Mouse (Mus musculus): ENCODE data around the gene Tekt4. TPM values are rescaled to one million over a fixed set of nuclear protein-coding genes. Genes with fewer than 3 reads are reported as not detected.
A peak's percentile ranks its signal among the peaks of the same experiment; 100 is the strongest.

The Tekt4 gene
- polyA plus RNA-seq, 1 experiment from 2014 or later = 0.67 TPM

GRCm38 (mm10) chr17:25480820-25481219, 26.4 kb downstream of the Tekt4 start:
- H3K4me3 ChIP-seq (replicated peaks) = no peak overlapping the region
- H3K9me3 ChIP-seq (replicated peaks) = no peaks in the 10 kb centered on the region
- WGBS = 68% methylated on average over 4 of the region's 4 CpGs
- peaks cover 12% of the 10 kb centered on the region; the same call in 1 of the 2 replicates for H3K27me3 ChIP-seq (replicated peaks)
- no peak overlapping the region for H3K9ac ChIP-seq (replicated peaks)
- ATAC-seq (ENCODE audit: low FRiP score) = no peak
- no peak overlapping the region for H3K4me2 ChIP-seq
- no peaks in the 10 kb centered on the region for H3K36me3 ChIP-seq
- H3K27ac ChIP-seq (replicated peaks) = no peak overlapping the region
- 0 out of 2 replicates have a peak, but pooled peaks cover 4% of the 10 kb centered on the region for H3K4me1 ChIP-seq

- no peaks in the 10 kb centered on the region for H3K9me3 ChIP-seq (replicated peaks)
- 74% methylated on average over 6 of the region's 6 CpGs for WGBS
- no peak overlapping the region for H3K27ac ChIP-seq (replicated peaks)
- no peak overlapping the region for H3K4me2 ChIP-seq
- no peaks in the 10 kb centered on the region for H3K36me3 ChIP-seq
- no peak for ATAC-seq (ENCODE audit: low FRiP score)
- peaks cover 12% of the 10 kb centered on the region; the same call in 1 of the 2 replicates for H3K27me3 ChIP-seq (replicated peaks)
- no peak overlapping the region for H3K4me3 ChIP-seq (replicated peaks)
- no peak overlapping the region for H3K9ac ChIP-seq (replicated peaks)
- H3K4me1 ChIP-seq = peaks cover 7% of the 10 kb centered on the region; the same call in 1 of the 2 replicates
These were observed 27.7 kb downstream of the Tekt4 start for GRCm38 (mm10) chr17:25482092-25482491.

- peaks cover 10% of the 10 kb centered on the region for H3K4me1 ChIP-seq
- ATAC-seq (ENCODE audit: low FRiP score) = no peak
- H3K36me3 ChIP-seq = no peaks in the 10 kb centered on the region
- peaks cover 51% of the 10 kb centered on the region for H3K27me3 ChIP-seq (replicated peaks)
- peak within 1 kb of the TSS; percentile 36 for H3K4me3 ChIP-seq (replicated peaks)
- no peaks in the 10 kb centered on the region for H3K9me3 ChIP-seq (replicated peaks)
- WGBS = under 1% methylated on average over 23 of the region's 28 CpGs
- no peak within 1 kb of the TSS for H3K27ac ChIP-seq (replicated peaks)
- peak within 1 kb of the TSS; percentile 64 for H3K4me2 ChIP-seq
- H3K9ac ChIP-seq (replicated peaks) = peak within 1 kb of the TSS; percentile 27; the same call in 1 of the 2 replicates
These were observed 42.6 kb downstream of the Tekt4 start, which contains the start of gene Sstr5 for GRCm38 (mm10) chr17:25497013-25497412. Sstr5 (minus strand) TSS chr17:25497288.

- Histone ChIP-seq H3K9ac (replicated peaks) (no peak overlapping the region), H3K4me3 (replicated peaks) (no peak overlapping the region), H3K27ac (replicated peaks) (no peak overlapping the region), H3K4me1 (no peaks in the 10 kb centered on the region), H3K36me3 (no peaks in the 10 kb centered on the region), H3K4me2 (no peak overlapping the region), H3K9me3 (replicated peaks) (no peaks in the 10 kb centered on the region), H3K27me3 (replicated peaks) (peaks cover 16% of the 10 kb centered on the region)
- no peak for ATAC-seq (ENCODE audit: low FRiP score)
- WGBS = 84% methylated on average over 4 of the region's 4 CpGs
These were observed 48.2 kb downstream of the Tekt4 start for GRCm38 (mm10) chr17:25502599-25502998.

DNA sequence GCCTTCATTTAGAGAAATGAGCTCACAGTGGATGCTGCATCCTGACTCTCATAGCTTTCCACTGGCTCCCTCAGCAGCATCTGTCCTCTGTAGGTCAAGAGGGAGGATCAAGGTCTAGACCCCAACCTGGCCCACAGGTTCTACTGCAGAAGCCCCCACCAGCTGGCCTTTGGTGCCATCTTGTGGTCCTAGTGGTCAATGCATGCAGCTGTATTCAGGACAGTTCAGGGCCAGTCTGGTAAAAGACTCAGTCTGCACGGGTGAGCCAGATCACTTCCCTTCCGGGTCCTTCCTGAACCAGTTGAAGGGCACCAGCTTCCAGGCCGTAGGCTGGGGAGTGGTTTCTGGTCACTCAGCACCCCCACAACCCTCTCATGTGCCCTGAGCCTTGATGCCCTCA, 53.4 kb downstream of the Tekt4 start:
- Histone ChIP-seq H3K4me3 (replicated peaks) (no peak overlapping the region), H3K27me3 (replicated peaks) (no peaks in the 10 kb centered on the region; the same call in 1 of the 2 replicates), H3K36me3 (no peaks in the 10 kb centered on the region), H3K4me1 (no peaks in the 10 kb centered on the region), H3K4me2 (no peak overlapping the region), H3K27ac (replicated peaks) (no peak overlapping the region), H3K9me3 (replicated peaks) (no peaks in the 10 kb centered on the region), H3K9ac (replicated peaks) (no peak overlapping the region)
- 31% methylated on average over 3 of the region's 3 CpGs for WGBS
- ATAC-seq (ENCODE audit: low FRiP score) = no peak

DNA sequence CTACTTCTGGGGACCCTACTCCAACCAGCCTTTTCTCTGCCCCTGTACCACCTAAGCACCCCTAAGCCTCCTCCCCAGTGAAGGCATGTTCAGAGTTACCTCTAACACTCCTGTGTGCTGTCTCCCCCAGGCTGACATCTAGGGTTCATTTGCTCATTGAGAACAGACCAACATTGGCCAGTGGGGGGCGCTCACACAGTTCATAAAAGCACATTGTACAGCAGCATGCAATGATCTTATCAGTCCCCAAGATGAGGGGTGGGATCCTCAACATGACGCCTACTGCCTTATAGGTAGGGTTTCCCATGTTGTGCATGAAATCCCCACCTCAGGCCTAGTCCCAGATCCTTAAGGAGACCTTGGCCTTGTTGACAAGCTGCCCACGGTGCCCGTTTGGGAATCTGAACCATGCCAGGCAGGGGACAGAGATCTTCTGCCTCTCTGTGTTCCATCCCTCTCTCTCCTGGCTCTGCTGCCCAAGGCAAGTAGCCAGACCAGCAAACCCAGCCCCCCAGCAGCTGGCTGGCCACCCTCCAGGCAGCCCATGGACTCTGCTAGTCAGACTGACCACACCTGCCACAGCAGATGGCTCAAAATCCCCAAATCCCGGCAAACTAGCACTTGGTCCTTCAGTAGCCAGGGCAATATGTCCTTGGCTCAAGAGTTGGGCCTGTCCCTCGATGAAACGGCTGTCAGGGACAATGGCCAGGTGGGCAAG, 54.6 kb downstream of the Tekt4 start:
- Histone ChIP-seq H3K27me3 (replicated peaks) (no peaks in the 10 kb centered on the region; the same call in 1 of the 2 replicates), H3K36me3 (no peaks in the 10 kb centered on the region), H3K4me2 (no peak overlapping the region), H3K9me3 (replicated peaks) (no peaks in the 10 kb centered on the region), H3K4me3 (replicated peaks) (no peak overlapping the region), H3K4me1 (no peaks in the 10 kb centered on the region), H3K27ac (replicated peaks) (no peak overlapping the region), H3K9ac (replicated peaks) (no peak overlapping the region)
- WGBS = 55% methylated on average over 7 of the region's 7 CpGs
- ATAC-seq (ENCODE audit: low FRiP score) = no peak

GRCm38 (mm10) chr17:25510074-25510830, 55.8 kb downstream of the Tekt4 start:
- Histone ChIP-seq H3K4me3 (replicated peaks) (no peak overlapping the region), H3K4me1 (no peaks in the 10 kb centered on the region), H3K27me3 (replicated peaks) (no peaks in the 10 kb centered on the region; the same call in 1 of the 2 replicates), H3K9me3 (replicated peaks) (no peaks in the 10 kb centered on the region), H3K9ac (replicated peaks) (no peak overlapping the region), H3K27ac (replicated peaks) (no peak overlapping the region), H3K36me3 (no peaks in the 10 kb centered on the region), H3K4me2 (no peak overlapping the region)
- no peak for ATAC-seq (ENCODE audit: low FRiP score)
- WGBS = 79% methylated on average over 10 of the region's 10 CpGs

GRCm38 (mm10) chr17:25511876-25512275, 57.5 kb downstream of the Tekt4 start:
- Histone ChIP-seq H3K4me1 (no peaks in the 10 kb centered on the region), H3K27ac (replicated peaks) (no peak overlapping the region), H3K9ac (replicated peaks) (no peak overlapping the region), H3K4me2 (no peak overlapping the region), H3K27me3 (replicated peaks) (no peaks in the 10 kb centered on the region), H3K36me3 (no peaks in the 10 kb centered on the region), H3K9me3 (replicated peaks) (no peaks in the 10 kb centered on the region), H3K4me3 (replicated peaks) (no peak overlapping the region)
- ATAC-seq (ENCODE audit: low FRiP score) = no peak
- WGBS = 81% methylated on average over 3 of the region's 3 CpGs

DNA sequence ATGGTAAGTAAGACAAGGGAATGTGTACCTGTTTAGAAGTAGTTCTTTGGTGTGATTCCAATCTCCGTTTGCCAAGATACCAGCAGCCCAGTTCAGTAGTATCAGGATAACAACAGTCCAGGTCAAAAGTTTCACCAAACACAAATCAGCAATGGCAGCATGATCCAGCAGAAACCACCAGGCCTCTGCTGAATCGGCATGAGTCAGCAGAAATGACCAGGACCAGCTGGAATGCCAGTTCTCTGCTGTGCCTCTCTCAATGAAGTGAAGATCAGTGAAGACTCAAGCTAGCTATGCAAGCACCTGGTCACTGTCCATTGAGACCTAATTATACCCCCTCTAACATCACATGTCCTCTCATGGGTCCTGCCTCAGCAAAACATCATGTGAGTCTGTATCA, 59.6 kb downstream of the Tekt4 start:
- Histone ChIP-seq H3K9ac (replicated peaks) (no peak overlapping the region), H3K27ac (replicated peaks) (no peak overlapping the region), H3K4me2 (no peak overlapping the region), H3K4me1 (no peaks in the 10 kb centered on the region), H3K36me3 (no peaks in the 10 kb centered on the region), H3K4me3 (replicated peaks) (no peak overlapping the region), H3K9me3 (replicated peaks) (no peaks in the 10 kb centered on the region), H3K27me3 (replicated peaks) (no peaks in the 10 kb centered on the region; the same call in 1 of the 2 replicates)
- whole genome bisulfite sequencing = 82% methylated on average over 2 of the region's 2 CpGs
- ATAC-seq (ENCODE audit: low FRiP score) = no peak

- 47% methylated on average over 5 of the region's 5 CpGs for WGBS
- H3K36me3 ChIP-seq = no peaks in the 10 kb centered on the region
- no peak for ATAC-seq (ENCODE audit: low FRiP score)
These were observed 61.9 kb downstream of the Tekt4 start for GRCm38 (mm10) chr17:25516315-25516714.

DNA sequence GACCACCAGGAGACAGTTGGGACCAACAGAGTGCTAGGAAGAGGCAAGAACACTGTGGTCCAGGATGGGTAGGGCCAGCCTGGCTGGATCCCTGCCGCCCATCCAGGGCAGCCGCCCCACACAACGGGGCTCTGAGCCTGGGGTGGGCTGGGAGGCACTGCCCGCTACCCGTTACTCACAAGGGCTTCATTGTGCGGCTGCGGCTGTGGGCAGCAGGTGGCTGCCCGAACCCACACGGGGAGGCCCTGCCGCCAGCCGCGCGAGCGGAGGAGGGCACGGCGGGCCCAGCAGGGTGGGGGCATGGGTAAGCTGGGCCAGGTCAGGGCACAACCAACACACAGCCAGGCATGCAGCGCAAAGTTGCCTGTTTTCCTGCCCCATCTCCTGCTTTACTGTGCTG, 63.7 kb downstream of the Tekt4 start:
- H3K27me3 ChIP-seq (replicated peaks) = no peaks in the 10 kb centered on the region; the same call in 1 of the 2 replicates
- H3K27ac ChIP-seq (replicated peaks) = peak overlapping the region; percentile 45; the same call in 1 of the 2 replicates
- peak; percentile 47; the same call in 1 of the 2 replicates for ATAC-seq (ENCODE audit: low FRiP score)
- peaks cover 7% of the 10 kb centered on the region; the same call in 1 of the 2 replicates for H3K4me1 ChIP-seq
- no peaks in the 10 kb centered on the region for H3K9me3 ChIP-seq (replicated peaks)
- no peak overlapping the region for H3K4me2 ChIP-seq
- no peak overlapping the region for H3K4me3 ChIP-seq (replicated peaks)
- no peaks in the 10 kb centered on the region for H3K36me3 ChIP-seq
- WGBS = 47% methylated on average over 17 of the region's 17 CpGs
- H3K9ac ChIP-seq (replicated peaks) = no peak overlapping the region

More at GRCm38 (mm10) chr17:25516315-25516714, 61.9 kb downstream of the Tekt4 start:
- no peak overlapping the region for H3K4me3 ChIP-seq (replicated peaks)
- no peak overlapping the region for H3K9ac ChIP-seq (replicated peaks)
- peaks cover 7% of the 10 kb centered on the region; the same call in 1 of the 2 replicates for H3K4me1 ChIP-seq
- no peaks in the 10 kb centered on the region for H3K9me3 ChIP-seq (replicated peaks)
- H3K27me3 ChIP-seq (replicated peaks) = no peaks in the 10 kb centered on the region; the same call in 1 of the 2 replicates
- H3K27ac ChIP-seq (replicated peaks) = no peak overlapping the region
- H3K4me2 ChIP-seq = no peak overlapping the region
